Mouse (Mus musculus): ENCODE data around the gene Cyp2b10. TPM values are rescaled to one million over a fixed set of nuclear protein-coding genes. Genes with fewer than 3 reads are reported as not detected.
A peak's percentile ranks its signal among the peaks of the same experiment; 100 is the strongest.

The Cyp2b10 gene
- not detected in 2 replicates for polyA plus RNA-seq (2015; fragmentation: Nextera tagmentation; extraction: Ambion mirVana)

DNA sequence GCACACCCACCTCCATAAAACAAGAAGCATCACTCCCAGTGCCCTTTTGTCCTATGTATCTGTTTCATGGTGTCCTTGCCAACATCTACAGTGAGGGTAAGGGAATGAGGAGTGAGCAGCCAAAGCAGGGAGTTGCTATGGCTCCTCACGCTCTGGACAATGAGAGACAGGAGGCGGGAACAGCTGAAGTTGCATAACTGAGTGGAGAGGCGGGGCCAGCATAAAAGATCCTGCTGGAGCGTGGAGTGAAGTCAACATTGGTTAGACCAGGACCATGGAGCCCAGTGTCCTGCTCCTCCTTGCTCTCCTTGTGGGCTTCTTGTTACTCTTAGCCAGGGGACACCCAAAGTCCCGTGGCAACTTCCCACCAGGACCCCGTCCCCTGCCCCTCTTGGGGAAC lies at the start of gene Cyp2b10:
Gene Cyp2b10 (plus strand): TSS at position 210 of the 400 bp plus-strand sequence.
- Histone ChIP-seq H3K4me2 (ENCODE audit: low read length) (no peak within 1 kb of the TSS), H3K9me3 (ENCODE audit: control insufficient read depth, low read length) (no peaks in the 10 kb centered on the region), H3K4me1 (replicated peaks; ENCODE audit: control insufficient read depth, insufficient read depth, low read length) (no peaks in the 10 kb centered on the region), H3K27ac (ENCODE audit: low read length) (no peak within 1 kb of the TSS), H3K27me3 (replicated peaks; ENCODE audit: control insufficient read depth, insufficient read depth, low read length) (no peaks in the 10 kb centered on the region), H3K4me3 (replicated peaks; ENCODE audit: low read length) (no peak within 1 kb of the TSS), H3K9ac (replicated peaks; ENCODE audit: low read depth, low read length) (no peak within 1 kb of the TSS), H3K36me3 (ENCODE audit: control insufficient read depth, insufficient read depth) (no peaks in the 10 kb centered on the region)
- WGBS = 83% methylated on average over 6 of the region's 6 CpGs
- no peak for ATAC-seq

- 8% methylated on average over 13 of the region's 13 CpGs for WGBS
- peak overlapping the region; percentile 74 for H3K4me2 ChIP-seq (ENCODE audit: low read length)
- H3K9me3 ChIP-seq (ENCODE audit: control insufficient read depth, low read length) = no peaks in the 10 kb centered on the region
- no peaks in the 10 kb centered on the region for H3K36me3 ChIP-seq (ENCODE audit: control insufficient read depth, insufficient read depth)
- peak; percentile 72 for ATAC-seq
- no peak overlapping the region for H3K27ac ChIP-seq (ENCODE audit: low read length)
- H3K4me3 ChIP-seq (replicated peaks; ENCODE audit: low read length) = peak overlapping the region; percentile 53
- H3K4me1 ChIP-seq (replicated peaks; ENCODE audit: control insufficient read depth, insufficient read depth, low read length) = no peaks in the 10 kb centered on the region
- H3K9ac ChIP-seq (replicated peaks; ENCODE audit: low read depth, low read length) = peak overlapping the region; percentile 55
- no peaks in the 10 kb centered on the region for H3K27me3 ChIP-seq (replicated peaks; ENCODE audit: control insufficient read depth, insufficient read depth, low read length)
Observed at GRCm38 (mm10) chr7:25847722-25848443, 49.5 kb upstream of the Cyp2b10 start.

GRCm38 (mm10) chr7:25848444-25848812 lies 49.0 kb upstream of the Cyp2b10 start:
- Histone ChIP-seq H3K36me3 (ENCODE audit: control insufficient read depth, insufficient read depth) (no peaks in the 10 kb centered on the region), H3K9me3 (ENCODE audit: control insufficient read depth, low read length) (no peaks in the 10 kb centered on the region), H3K4me2 (ENCODE audit: low read length) (peak overlapping the region; percentile 74), H3K4me1 (replicated peaks; ENCODE audit: control insufficient read depth, insufficient read depth, low read length) (no peaks in the 10 kb centered on the region), H3K27ac (ENCODE audit: low read length) (no peak overlapping the region), H3K9ac (replicated peaks; ENCODE audit: low read depth, low read length) (peak overlapping the region; percentile 55), H3K4me3 (replicated peaks; ENCODE audit: low read length) (peak overlapping the region; percentile 53), H3K27me3 (replicated peaks; ENCODE audit: control insufficient read depth, insufficient read depth, low read length) (no peaks in the 10 kb centered on the region)
- 22% methylated on average over 11 of the region's 11 CpGs for WGBS
- ATAC-seq = peak; percentile 33; the same call in 1 of the 2 replicates

DNA sequence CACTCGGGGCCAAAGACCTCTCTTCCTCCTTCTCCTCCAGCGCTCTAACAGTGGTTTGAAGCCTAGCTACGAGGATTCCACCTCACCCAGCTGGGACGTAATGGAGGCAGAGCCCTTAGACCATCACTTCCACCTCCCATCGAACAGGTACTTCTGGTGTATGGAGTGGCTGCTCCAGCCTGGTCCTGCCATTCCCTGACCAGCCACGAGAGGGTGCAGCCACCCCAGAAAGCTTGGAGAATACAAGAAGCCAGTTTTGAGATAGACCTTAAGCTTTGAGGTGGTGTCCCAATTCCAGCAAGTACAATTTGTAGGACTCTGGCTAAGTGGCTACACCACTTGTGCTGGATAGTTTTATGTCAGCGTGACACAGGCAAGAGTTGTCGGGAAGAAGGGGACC lies 42.3 kb upstream of the Cyp2b10 start:
- no peak overlapping the region for H3K4me3 ChIP-seq (replicated peaks; ENCODE audit: low read length)
- H3K4me1 ChIP-seq (replicated peaks; ENCODE audit: control insufficient read depth, insufficient read depth, low read length) = no peaks in the 10 kb centered on the region
- H3K4me2 ChIP-seq (ENCODE audit: low read length) = no peak overlapping the region
- 41% methylated on average over 8 of the region's 8 CpGs for WGBS
- no peak for ATAC-seq
- H3K27ac ChIP-seq (ENCODE audit: low read length) = no peak overlapping the region
- no peaks in the 10 kb centered on the region for H3K9me3 ChIP-seq (ENCODE audit: control insufficient read depth, low read length)
- no peaks in the 10 kb centered on the region for H3K27me3 ChIP-seq (replicated peaks; ENCODE audit: control insufficient read depth, insufficient read depth, low read length)
- H3K36me3 ChIP-seq (ENCODE audit: control insufficient read depth, insufficient read depth) = no peaks in the 10 kb centered on the region
- H3K9ac ChIP-seq (replicated peaks; ENCODE audit: low read depth, low read length) = no peak overlapping the region

GRCm38 (mm10) chr7:25859962-25860870 lies 37.2 kb upstream of the Cyp2b10 start:
- WGBS = 18% methylated on average over 9 of the region's 9 CpGs
- no peaks in the 10 kb centered on the region for H3K27me3 ChIP-seq (replicated peaks; ENCODE audit: control insufficient read depth, insufficient read depth, low read length)
- no peak overlapping the region for H3K27ac ChIP-seq (ENCODE audit: low read length)
- ATAC-seq = no peak
- no peaks in the 10 kb centered on the region for H3K4me1 ChIP-seq (replicated peaks; ENCODE audit: control insufficient read depth, insufficient read depth, low read length)
- H3K9ac ChIP-seq (replicated peaks; ENCODE audit: low read depth, low read length) = no peak overlapping the region
- no peaks in the 10 kb centered on the region for H3K9me3 ChIP-seq (ENCODE audit: control insufficient read depth, low read length)
- peak overlapping the region; percentile 43 for H3K4me2 ChIP-seq (ENCODE audit: low read length)
- no peaks in the 10 kb centered on the region for H3K36me3 ChIP-seq (ENCODE audit: control insufficient read depth, insufficient read depth)
- no peak overlapping the region for H3K4me3 ChIP-seq (replicated peaks; ENCODE audit: low read length)

DNA sequence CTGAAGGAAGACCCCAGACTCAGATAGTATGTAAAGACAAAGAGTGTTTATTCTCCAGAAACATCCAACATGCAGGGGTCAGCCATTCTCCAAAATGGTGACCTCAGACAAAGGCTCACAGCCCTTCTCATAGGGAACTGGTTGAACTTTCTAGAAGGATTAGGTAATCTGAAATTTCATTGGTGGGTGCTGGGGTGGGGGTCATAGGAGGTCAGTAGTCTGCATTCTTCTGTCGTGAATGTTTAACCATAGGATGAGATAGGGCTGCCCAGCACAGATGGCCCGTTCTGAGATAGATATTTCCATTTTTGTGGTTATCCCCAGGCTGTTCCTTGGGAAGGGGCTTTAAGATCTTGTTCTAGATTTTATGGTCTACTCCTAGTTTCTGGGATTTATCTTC lies 35.1 kb upstream of the Cyp2b10 start:
- H3K4me2 ChIP-seq (ENCODE audit: low read length) = no peak overlapping the region
- H3K27me3 ChIP-seq (replicated peaks; ENCODE audit: control insufficient read depth, insufficient read depth, low read length) = no peaks in the 10 kb centered on the region
- WGBS = 95% methylated on average over 2 of the region's 2 CpGs
- no peak overlapping the region for H3K9ac ChIP-seq (replicated peaks; ENCODE audit: low read depth, low read length)
- no peaks in the 10 kb centered on the region for H3K36me3 ChIP-seq (ENCODE audit: control insufficient read depth, insufficient read depth)
- no peaks in the 10 kb centered on the region for H3K9me3 ChIP-seq (ENCODE audit: control insufficient read depth, low read length)
- no peak overlapping the region for H3K27ac ChIP-seq (ENCODE audit: low read length)
- H3K4me1 ChIP-seq (replicated peaks; ENCODE audit: control insufficient read depth, insufficient read depth, low read length) = no peaks in the 10 kb centered on the region
- ATAC-seq = no peak
- H3K4me3 ChIP-seq (replicated peaks; ENCODE audit: low read length) = no peak overlapping the region

DNA sequence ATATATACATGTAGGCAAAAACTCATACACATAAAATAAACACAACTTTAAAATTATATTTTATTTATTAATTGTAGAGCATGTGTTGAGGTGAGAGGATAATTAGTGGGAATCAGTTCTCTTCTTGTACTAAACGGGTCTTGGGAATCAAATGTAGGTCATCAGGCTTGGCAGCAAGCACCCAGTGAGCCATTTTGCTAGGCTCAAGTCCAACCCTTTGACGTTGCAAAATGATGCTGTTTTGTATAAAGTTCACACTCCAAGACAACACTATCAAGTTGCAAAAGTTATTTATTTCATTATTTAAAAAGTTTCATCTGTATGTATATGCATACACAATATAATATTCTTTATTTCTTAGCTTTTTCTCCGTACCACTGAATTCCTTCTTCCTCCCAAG lies 33.7 kb upstream of the Cyp2b10 start:
- Histone ChIP-seq H3K4me3 (replicated peaks; ENCODE audit: low read length) (no peak overlapping the region), H3K9me3 (ENCODE audit: control insufficient read depth, low read length) (peaks cover 2% of the 10 kb centered on the region; the same call in 1 of the 2 replicates), H3K4me2 (ENCODE audit: low read length) (no peak overlapping the region), H3K4me1 (replicated peaks; ENCODE audit: control insufficient read depth, insufficient read depth, low read length) (no peaks in the 10 kb centered on the region), H3K9ac (replicated peaks; ENCODE audit: low read depth, low read length) (no peak overlapping the region), H3K27ac (ENCODE audit: low read length) (no peak overlapping the region), H3K36me3 (ENCODE audit: control insufficient read depth, insufficient read depth) (no peaks in the 10 kb centered on the region), H3K27me3 (replicated peaks; ENCODE audit: control insufficient read depth, insufficient read depth, low read length) (no peaks in the 10 kb centered on the region)
- no peak for ATAC-seq
- WGBS = 79% methylated on average over 3 of the region's 3 CpGs

DNA sequence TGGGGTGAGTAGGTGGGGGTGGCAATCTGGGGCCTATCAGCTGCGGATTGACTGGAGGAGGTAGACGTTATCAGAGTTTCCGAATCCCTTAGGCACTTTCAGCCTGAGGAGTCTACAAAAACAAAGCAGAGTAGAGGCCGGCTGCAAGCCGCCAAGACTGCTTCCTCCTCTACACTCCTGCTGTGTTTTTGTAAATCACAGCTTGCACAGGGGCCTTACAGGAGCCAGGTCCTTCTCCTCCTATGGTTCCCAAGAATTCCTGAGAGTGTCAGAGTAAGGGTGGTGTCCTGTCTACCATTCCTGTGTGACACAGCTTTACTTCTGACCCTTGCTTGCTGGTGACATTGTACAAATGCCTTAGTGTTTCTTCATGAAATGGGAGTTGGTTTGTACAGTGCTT lies 32.6 kb upstream of the Cyp2b10 start:
- H3K4me2 ChIP-seq (ENCODE audit: low read length) = no peak overlapping the region
- peaks cover 2% of the 10 kb centered on the region; the same call in 1 of the 2 replicates for H3K9me3 ChIP-seq (ENCODE audit: control insufficient read depth, low read length)
- no peaks in the 10 kb centered on the region for H3K27me3 ChIP-seq (replicated peaks; ENCODE audit: control insufficient read depth, insufficient read depth, low read length)
- WGBS = 29% methylated on average over 5 of the region's 5 CpGs
- no peak overlapping the region for H3K4me3 ChIP-seq (replicated peaks; ENCODE audit: low read length)
- H3K9ac ChIP-seq (replicated peaks; ENCODE audit: low read depth, low read length) = no peak overlapping the region
- no peak overlapping the region for H3K27ac ChIP-seq (ENCODE audit: low read length)
- ATAC-seq = no peak
- no peaks in the 10 kb centered on the region for H3K36me3 ChIP-seq (ENCODE audit: control insufficient read depth, insufficient read depth)
- no peaks in the 10 kb centered on the region for H3K4me1 ChIP-seq (replicated peaks; ENCODE audit: control insufficient read depth, insufficient read depth, low read length)

DNA sequence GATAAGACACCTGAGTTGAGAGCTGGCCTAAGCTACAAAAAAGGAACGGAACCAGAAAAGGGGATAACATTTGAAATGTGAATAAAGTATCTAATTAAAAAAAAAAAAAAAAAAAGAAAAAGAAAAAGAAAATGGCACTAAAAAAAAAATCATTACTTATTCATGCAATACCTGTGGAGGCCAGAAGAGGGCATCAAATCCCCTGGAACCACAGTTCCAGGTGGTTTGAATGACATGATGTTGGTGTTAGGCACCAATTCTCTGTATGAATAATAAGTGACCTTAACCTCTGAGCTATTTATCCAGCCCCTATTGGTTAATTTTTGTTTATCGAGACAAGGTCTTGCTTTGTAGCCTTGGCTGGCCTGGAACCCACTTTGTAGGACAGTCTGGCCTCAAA lies 27.6 kb upstream of the Cyp2b10 start:
- Histone ChIP-seq H3K36me3 (ENCODE audit: control insufficient read depth, insufficient read depth) (no peaks in the 10 kb centered on the region), H3K27me3 (replicated peaks; ENCODE audit: control insufficient read depth, insufficient read depth, low read length) (no peaks in the 10 kb centered on the region), H3K9ac (replicated peaks; ENCODE audit: low read depth, low read length) (no peak overlapping the region), H3K9me3 (ENCODE audit: control insufficient read depth, low read length) (peaks cover 2% of the 10 kb centered on the region; the same call in 1 of the 2 replicates), H3K4me3 (replicated peaks; ENCODE audit: low read length) (no peak overlapping the region), H3K27ac (ENCODE audit: low read length) (no peak overlapping the region), H3K4me1 (replicated peaks; ENCODE audit: control insufficient read depth, insufficient read depth, low read length) (no peaks in the 10 kb centered on the region), H3K4me2 (ENCODE audit: low read length) (no peak overlapping the region)
- 80% methylated on average over 2 of the region's 2 CpGs for WGBS
- no peak for ATAC-seq
